Mouse (Mus musculus): Measurements from ENCODE around the gene Rad17. TPM values are rescaled to one million over a fixed set of nuclear protein-coding genes. Genes with fewer than 3 reads are reported as not detected.

Gene Rad17
- total RNA-seq, 2 experiments from 2014 or later, result 21.0 to 22.7 TPM

GRCm38 (mm10) chr13:100570713-100571112 is 80.1 kb downstream of the Rad17 start:
- no peak for DNase-seq

GRCm38 (mm10) chr13:100568359-100568758 is 82.5 kb downstream of the Rad17 start:
- DNase-seq, result no peak

Other genes starting within 250 kb of the Rad17 start
- gene Naip1, start 198.2 kb downstream of the Rad17 start, total RNA-seq (2021), result under 1 TPM; 0.17 to 0.30 TPM
- 10 to 100 TPM; 24.5 to 30.5 TPM for gene Gtf2h2, start 158.5 kb downstream of the Rad17 start, total RNA-seq (2021)
- 10 to 100 TPM in 1 of 2 experiments, 1 to 10 TPM in 1; 6.7 to 14.4 TPM for gene Ocln, start 98.3 kb downstream of the Rad17 start, total RNA-seq (2021)
- gene Marveld2, start 34.1 kb downstream of the Rad17 start, total RNA-seq (2021), result under 1 TPM; 0.56 to 0.76 TPM
- gene Ak6, start 72 bp downstream of the Rad17 start, total RNA-seq (2021), result 10 to 100 TPM; 68.9 to 84.4 TPM
- gene Taf9, start 528 bp upstream of the Rad17 start, total RNA-seq (2021), result 10 to 100 TPM in 1 of 2 experiments, 1 to 10 TPM in 1; 8.3 to 15.4 TPM
- under 1 TPM; 0.66 to 0.76 TPM for gene Ccdc125, start 18.7 kb upstream of the Rad17 start, total RNA-seq (2021)
- 10 to 100 TPM; 38.6 to 44.7 TPM for gene Cdk7, start 79.9 kb upstream of the Rad17 start, total RNA-seq (2021)
- 100 to 1,000 TPM; 116 to 122 TPM for gene Mrps36, start 93.6 kb upstream of the Rad17 start, total RNA-seq (2021)
- under 1 TPM; 0.66 TPM for gene Cenph, start 124.8 kb upstream of the Rad17 start, total RNA-seq (2021)
- 1 to 10 TPM; 5.5 to 6.5 TPM for gene Ccnb1, start 135.5 kb upstream of the Rad17 start, total RNA-seq (2021)
- 10 to 100 TPM; 49.9 to 51.4 TPM for gene Slc30a5, start 182.4 kb upstream of the Rad17 start, total RNA-seq (2021)

Data from adrenal gland, postnatal 36 days (tissue).